Mouse (Mus musculus) left cerebral cortex, adult 11 months (tissue): ENCODE results near the gene Rbsn.

Experiments
- DNase-seq: peaks from one replicate; pipeline ENCODE4 v3.0.0; 2022; ENCODE audit warnings: low spot score

Rbsn gene

DNA sequence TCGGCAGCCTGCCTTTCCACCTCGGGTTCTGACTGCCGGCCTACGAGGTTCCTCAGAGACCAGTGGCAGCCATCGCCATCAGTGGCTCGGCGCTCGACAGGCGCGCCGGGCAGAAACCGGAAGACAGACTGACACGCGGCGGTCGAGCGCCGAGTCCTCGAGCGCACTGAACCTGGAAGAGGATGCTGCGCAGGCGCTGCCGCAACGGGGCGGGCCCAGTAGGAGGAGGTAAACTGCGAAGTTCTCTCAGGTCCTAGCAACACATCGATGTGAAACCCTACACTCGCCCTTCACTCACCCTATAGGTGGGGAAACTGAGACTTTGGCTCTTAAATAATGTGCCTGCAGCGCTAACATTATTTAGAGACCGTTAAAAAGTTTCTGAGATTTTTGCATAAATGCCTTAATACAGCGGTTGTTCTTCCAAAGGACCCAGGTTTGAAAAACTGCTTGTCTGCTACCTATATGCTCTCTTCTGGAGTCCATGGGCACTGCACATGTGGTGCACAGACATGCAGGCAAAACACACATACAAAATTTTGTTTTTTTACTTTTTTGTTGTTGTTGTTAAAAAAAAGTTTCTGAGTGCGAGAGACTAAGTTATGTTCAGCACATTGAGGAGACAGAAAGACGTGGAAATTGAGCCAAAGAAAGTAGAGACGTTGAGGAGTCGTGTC is at the start of gene Rbsn:
Gene Rbsn, minus strand, starts transcription at position 153 of the 677 bp plus-strand sequence.
- DNase-seq: peak; percentile 82

- DNase-seq: no peak
These were observed 46.6 kb upstream of the Rbsn start for GRCm38 (mm10) chr6:92261162-92261843.

- no peak for DNase-seq
These were observed 40.6 kb upstream of the Rbsn start for GRCm38 (mm10) chr6:92255346-92255745.

- no peak for DNase-seq
These were observed 38.6 kb upstream of the Rbsn start for GRCm38 (mm10) chr6:92253253-92253870.

DNA sequence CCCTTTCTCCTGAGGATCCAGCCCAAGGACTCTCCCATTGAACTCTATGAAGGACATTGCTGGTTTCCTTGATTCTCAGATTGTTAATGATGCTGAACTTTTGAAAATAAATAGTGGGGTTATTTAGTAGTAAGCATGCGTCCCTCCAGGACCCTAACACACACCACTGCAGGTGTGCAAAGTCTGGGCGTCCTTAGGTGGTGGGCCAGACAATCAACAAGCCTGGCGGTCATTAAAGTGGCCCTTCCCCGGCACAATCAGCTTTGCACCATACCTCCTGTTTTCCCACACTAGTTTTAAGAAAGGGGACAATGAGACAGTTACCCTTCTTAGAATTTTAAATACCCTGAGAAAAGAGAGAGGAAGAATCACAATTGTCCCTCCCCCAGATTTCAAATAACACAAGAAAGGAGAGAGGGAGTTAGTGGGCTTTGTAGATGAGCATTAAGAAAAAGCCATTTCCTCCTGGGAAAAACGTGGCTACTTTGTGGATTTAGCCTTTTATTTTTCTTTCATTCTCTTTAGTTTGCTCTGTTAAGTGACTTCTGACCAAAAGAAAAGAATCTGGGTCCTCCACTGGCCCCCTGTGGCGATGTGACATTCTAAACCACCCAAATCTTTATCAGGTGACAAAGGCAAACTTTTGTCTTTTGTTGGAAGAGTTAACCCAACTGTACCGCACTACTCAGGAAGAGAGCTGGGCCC is 32.6 kb upstream of the Rbsn start:
- DNase-seq: no peak

DNA sequence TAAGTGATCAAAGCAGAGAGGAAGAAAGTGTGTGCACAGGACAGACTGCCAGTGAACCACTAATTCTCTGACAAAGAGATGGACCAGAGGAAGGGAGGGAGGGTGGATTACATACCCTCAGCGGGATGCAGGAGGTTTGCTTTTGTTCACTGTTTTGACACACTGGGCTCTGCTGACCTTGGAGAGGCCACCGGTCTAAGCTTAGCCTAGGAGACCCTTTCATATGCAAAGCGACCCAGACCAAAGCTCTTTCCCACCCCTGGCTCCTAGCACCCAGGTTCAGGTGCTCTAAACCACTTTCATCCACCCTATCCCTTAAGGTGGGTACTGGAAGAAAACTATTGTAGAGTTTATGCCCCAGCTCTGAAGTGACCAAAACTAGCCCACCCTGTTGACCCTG is 31.6 kb upstream of the Rbsn start:
- DNase-seq: no peak

GRCm38 (mm10) chr6:92244591-92244990 is 29.9 kb upstream of the Rbsn start, which contains the start of gene Trh:
Gene Trh, minus strand, starts transcription at chr6:92244650.
- no peak for DNase-seq

GRCm38 (mm10) chr6:92241178-92241906 is 26.6 kb upstream of the Rbsn start:
- DNase-seq: peak; percentile 39

DNA sequence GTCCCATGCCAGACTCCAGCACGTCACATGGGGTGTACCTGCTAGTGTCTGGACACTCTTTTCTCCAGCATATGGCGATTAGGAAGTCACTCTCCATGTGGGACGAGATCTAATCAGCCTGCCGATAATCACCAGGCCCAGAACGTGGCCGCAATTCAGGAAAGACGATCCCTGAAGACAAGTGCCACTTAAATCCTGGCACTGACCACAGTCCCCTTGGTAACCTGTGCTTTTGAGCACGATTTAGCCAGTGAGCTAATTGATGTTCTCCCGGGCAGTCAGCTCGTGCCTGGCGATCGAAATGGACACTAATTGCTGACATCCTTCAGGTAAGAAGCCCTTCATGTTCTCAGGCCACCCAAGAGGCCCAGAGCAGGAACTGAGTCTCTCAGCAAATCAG is 20.3 kb upstream of the Rbsn start:
- DNase-seq: no peak

DNA sequence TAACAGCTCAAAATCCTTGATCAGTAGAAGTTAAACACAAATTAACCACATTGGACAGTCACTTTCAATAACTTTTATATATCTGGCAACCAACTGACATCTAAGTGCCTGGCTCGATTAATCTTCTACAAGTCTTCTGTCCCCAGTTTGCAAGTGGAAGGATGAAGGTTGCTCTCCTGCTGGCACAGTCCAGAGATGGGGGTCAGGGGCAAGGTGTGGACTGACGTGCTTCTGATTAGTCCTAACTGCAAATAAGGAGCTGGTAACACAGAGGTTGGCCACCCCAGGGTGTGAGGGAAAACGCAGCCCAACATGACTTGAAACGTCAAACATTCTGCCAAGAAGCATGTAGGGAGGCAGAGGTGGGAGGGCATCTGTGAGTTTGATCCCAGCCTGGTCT is 17.0 kb upstream of the Rbsn start:
- no peak for DNase-seq

GRCm38 (mm10) chr6:92231356-92231755 is 16.6 kb upstream of the Rbsn start:
- no peak for DNase-seq

- DNase-seq: no peak
These were observed 14.9 kb upstream of the Rbsn start for GRCm38 (mm10) chr6:92229586-92229985.

- DNase-seq: no peak
These were observed 14.4 kb upstream of the Rbsn start for GRCm38 (mm10) chr6:92229103-92229502.

DNA sequence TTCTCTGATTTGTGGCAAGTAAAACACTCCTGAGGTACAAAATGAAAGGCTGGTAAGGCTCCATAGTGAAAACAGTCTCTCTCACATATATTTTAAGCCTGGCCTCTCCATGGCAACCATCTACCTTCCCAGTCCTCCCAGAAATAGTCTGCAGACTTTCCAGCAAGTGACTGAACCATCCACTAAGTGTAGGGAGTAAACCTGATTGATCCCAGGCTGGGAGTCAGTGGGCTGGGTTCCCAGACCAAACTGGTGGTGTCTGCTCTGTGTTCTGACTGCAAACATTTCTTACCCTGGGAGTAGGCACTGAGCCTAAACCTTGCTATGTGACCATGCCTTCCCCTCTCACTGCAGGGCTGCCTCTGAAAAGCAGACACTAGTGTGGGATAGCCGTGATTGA is 10.3 kb upstream of the Rbsn start:
- no peak for DNase-seq

- DNase-seq: no peak
These were observed 7.3 kb upstream of the Rbsn start for GRCm38 (mm10) chr6:92222021-92222420.

GRCm38 (mm10) chr6:92221604-92222003 is 6.9 kb upstream of the Rbsn start:
- no peak for DNase-seq

DNA sequence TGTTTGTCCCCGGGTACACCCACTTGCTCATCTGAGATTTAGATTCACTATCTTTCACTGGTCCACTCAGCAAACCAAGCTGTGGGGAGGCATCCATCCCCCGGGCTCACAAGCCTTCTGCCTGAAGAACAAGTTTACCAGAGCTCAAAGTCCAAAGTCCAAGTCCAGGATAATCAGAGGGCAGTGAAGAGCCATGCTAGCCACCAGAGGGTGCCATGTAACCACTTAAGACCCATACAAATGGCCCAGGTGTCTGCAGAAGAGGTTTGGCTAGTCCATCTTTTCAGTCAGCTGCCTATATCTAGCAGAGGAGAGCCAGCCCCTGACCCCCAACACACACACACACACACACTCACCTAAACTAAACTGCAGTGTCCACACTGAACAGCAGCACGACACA is 4.7 kb upstream of the Rbsn start:
- no peak for DNase-seq

- DNase-seq: no peak
These were observed 511 bp downstream of the Rbsn start for GRCm38 (mm10) chr6:92214055-92214772.

DNA sequence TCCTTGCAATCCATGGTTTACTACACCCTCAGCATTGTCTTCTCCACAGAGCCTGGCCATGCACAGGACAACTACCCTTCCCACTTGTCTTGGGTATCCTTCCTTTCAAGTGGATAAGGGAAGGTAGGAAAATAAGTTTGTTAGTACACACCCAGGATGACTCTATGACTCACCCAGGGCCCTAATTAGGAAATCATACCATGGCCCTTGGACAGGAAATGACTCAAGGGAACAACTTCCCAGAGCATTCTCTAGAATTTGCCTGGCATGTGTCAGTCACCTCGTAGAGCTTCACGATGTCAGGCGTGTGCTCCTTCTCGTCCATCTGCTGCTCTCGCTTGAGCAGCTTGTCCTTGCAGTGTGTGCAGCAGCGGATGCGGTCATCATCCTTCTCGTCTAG is 15.3 kb downstream of the Rbsn start:
- no peak for DNase-seq

DNA sequence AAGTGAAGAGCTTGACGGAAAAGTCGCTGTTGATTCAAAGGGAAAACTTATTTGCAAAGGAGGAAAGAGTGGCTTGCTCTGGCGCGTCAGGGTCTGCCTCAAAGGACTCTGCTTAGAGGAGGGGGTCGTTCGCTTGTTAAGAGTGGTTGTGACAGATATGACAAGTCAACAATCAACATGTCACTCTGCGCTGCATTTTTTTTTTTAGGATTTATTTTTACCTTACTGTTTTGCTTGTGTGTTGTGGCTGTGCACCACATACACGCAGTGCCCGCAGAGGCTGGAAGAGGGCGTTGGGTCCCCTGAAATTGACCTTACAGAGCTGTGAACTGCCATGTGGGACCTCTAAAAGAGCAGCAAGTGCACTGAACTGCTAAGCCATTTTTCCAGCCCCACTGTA is 30.5 kb downstream of the Rbsn start:
- DNase-seq: no peak

GRCm38 (mm10) chr6:92183621-92184131 is 31.0 kb downstream of the Rbsn start, which contains the start of gene Mrps25:
Gene Mrps25, minus strand, starts transcription at chr6:92184033.
- DNase-seq: peak; percentile 53
